Mouse (Mus musculus) heart, postnatal 0 days (tissue): ENCODE data around the gene Ubl3. TPM values are rescaled to one million over a fixed set of nuclear protein-coding genes. Genes with fewer than 3 reads are reported as not detected.

ENCODE experiments used
- ATAC-seq: fragments of 200-750 bp; cut with Nextera tagmentation; 2 replicates; pipeline ENCODE4 v1.8.0; 2017; ENCODE audit warnings: low read depth, moderate number of reproducible peaks, moderate library complexity; ENCODE audit not compliant: insufficient read depth
- DNase-seq: peaks from one replicate; pipeline ENCODE4 v3.0.0-alpha.2; 2016; ENCODE audit warnings: low spot score
- H3K27ac ChIP-seq: fragments of 300-500 bp; sonication (generic); 2 replicates; pipeline ENCODE4 v1.5.1; 2014; ENCODE audit warnings: low read depth, mild to moderate bottlenecking
- H3K27me3 ChIP-seq: fragments of 300-500 bp; sonication (generic); 2 replicates; pipeline ENCODE4 v1.6.1; 2014; ENCODE audit warnings: low read length, mixed read lengths; ENCODE audit not compliant: control insufficient read depth, insufficient read depth
- H3K36me3 ChIP-seq: fragments of 300-500 bp; sonication (generic); replicated peaks from 2 replicates; pipeline ENCODE4 v1.6.1; 2014; ENCODE audit warnings: low read length, mixed read lengths; ENCODE audit not compliant: control insufficient read depth, insufficient read depth
- H3K4me1 ChIP-seq: fragments of 300-500 bp; sonication (generic); 2 replicates; pipeline ENCODE4 v1.6.1; 2014; ENCODE audit warnings: antibody characterized with exemption; ENCODE audit not compliant: control insufficient read depth, insufficient read depth
- H3K4me2 ChIP-seq: fragments of 300-500 bp; sonication (generic); 2 replicates; pipeline ENCODE4 v1.6.1; 2014; ENCODE audit warnings: low read depth, mild to moderate bottlenecking, low read length, moderate library complexity
- H3K4me3 ChIP-seq: fragments of 300-500 bp; sonication (generic); 2 replicates; pipeline ENCODE4 v1.5.1; 2014; ENCODE audit warnings: low read depth, low read length
- H3K9ac ChIP-seq: fragments of 300-500 bp; sonication (generic); replicated peaks from 2 replicates; pipeline ENCODE4 v1.6.1; 2014; ENCODE audit warnings: low read depth, low read length, mixed read lengths
- H3K9me3 ChIP-seq: fragments of 300-500 bp; sonication (generic); replicated peaks from 2 replicates; pipeline ENCODE4 v1.6.1; 2016; ENCODE audit warnings: low read length; ENCODE audit not compliant: control insufficient read depth
- CTCF ChIP-seq: IDR thresholded peaks from 2 replicates; pipeline ENCODE4 v1.5.1; 2016; ENCODE audit warnings: antibody characterized with exemption, control low read depth, low read depth
- EP300 ChIP-seq: IDR thresholded peaks from 2 replicates; pipeline ENCODE4 v1.6.1; 2016; ENCODE audit warnings: antibody characterized with exemption, low read depth
- WGBS: fragments of 180-500 bp; shearing (Covaris S2); extraction: QIAGEN DNeasy Blood & Tissue Kit; methylation state at CpG from one replicate; pipeline ENCODE4 v1.1.7; 2014; 5-methylcytosine and 5-hydroxymethylcytosine counted together
- polyA plus RNA-seq: library from polyadenylated mRNA; unstranded; fragments of >200 nt; fragmentation: Nextera tagmentation; extraction: Ambion mirVana; gene quantifications from 2 replicates; pipeline ENCODE4 v1.2.1, GENCODE M21; 2015
- total RNA-seq: library from RNA; depleted of rRNA; stranded (reverse); fragments of >200 nt; gene quantifications from 2 replicates; pipeline ENCODE4 v1.2.3, GENCODE M21; 2014; ENCODE audit warnings: low replicate concordance

The Ubl3 gene
- total and polyA plus RNA-seq, 2 experiments from 2014 or later = 76.8 to 105 TPM

GRCm38 (mm10) chr5:148490391-148490790, 62.2 kb downstream of the Ubl3 start:
- Histone ChIP-seq H3K9ac (no peak overlapping the region), H3K27me3 (no peaks in the 10 kb centered on the region), H3K9me3 (no peaks in the 10 kb centered on the region), H3K4me2 (peak overlapping the region; percentile 42; the same call in 1 of the 2 replicates), H3K36me3 (no peaks in the 10 kb centered on the region), H3K27ac (peak overlapping the region; percentile 61; the same call in 1 of the 2 replicates), H3K4me1 (peaks cover 12% of the 10 kb centered on the region; the same call in 1 of the 2 replicates), H3K4me3 (no peak overlapping the region)
- DNase-seq (no peak), ATAC-seq (no peak)
- no peak for TF ChIP-seq CTCF
- 79% methylated on average over 3 of the region's 3 CpGs for WGBS

GRCm38 (mm10) chr5:148489724-148490193, 62.8 kb downstream of the Ubl3 start:
- Histone ChIP-seq H3K27ac (peak overlapping the region; percentile 61), H3K9ac (0 out of 2 replicates have a peak overlapping the region, but pooled peaks have one; percentile 16), H3K36me3 (no peaks in the 10 kb centered on the region), H3K27me3 (no peaks in the 10 kb centered on the region), H3K4me1 (peaks cover 12% of the 10 kb centered on the region; the same call in 1 of the 2 replicates), H3K9me3 (no peaks in the 10 kb centered on the region), H3K4me3 (peak overlapping the region; percentile 9; the same call in 1 of the 2 replicates), H3K4me2 (peak overlapping the region; percentile 42)
- TF ChIP-seq EP300 (no peak), CTCF (no peak)
- DNase-seq (peak; percentile 51), ATAC-seq (peak; percentile 63; the same call in 1 of the 2 replicates)
- WGBS = 21% methylated on average over 10 of the region's 10 CpGs

- Histone ChIP-seq H3K27me3 (no peaks in the 10 kb centered on the region), H3K36me3 (no peaks in the 10 kb centered on the region), H3K4me1 (peaks cover 12% of the 10 kb centered on the region; the same call in 1 of the 2 replicates), H3K4me2 (peak overlapping the region; percentile 42), H3K9ac (0 out of 2 replicates have a peak overlapping the region, but pooled peaks have one; percentile 16), H3K4me3 (peak overlapping the region; percentile 9), H3K9me3 (no peaks in the 10 kb centered on the region), H3K27ac (peak overlapping the region; percentile 61)
- 46% methylated on average over 13 of the region's 13 CpGs for WGBS
- TF ChIP-seq CTCF = no peak
- TF ChIP-seq EP300 = no peak
- ATAC-seq (peak; percentile 72), DNase-seq (peak; percentile 36)
These were observed 63.5 kb downstream of the Ubl3 start for GRCm38 (mm10) chr5:148488891-148489723.

- ATAC-seq = no peak
These were observed 66.4 kb downstream of the Ubl3 start for GRCm38 (mm10) chr5:148486202-148486601.

GRCm38 (mm10) chr5:148481745-148482144, 70.8 kb downstream of the Ubl3 start:
- H3K9ac ChIP-seq = no peak overlapping the region
- no peaks in the 10 kb centered on the region for H3K9me3 ChIP-seq
- no peak for ATAC-seq
- TF ChIP-seq CTCF (no peak), EP300 (no peak)
- WGBS = 74% methylated on average over 3 of the region's 3 CpGs
- no peak overlapping the region for H3K27ac ChIP-seq
- H3K27me3 ChIP-seq = no peaks in the 10 kb centered on the region
- H3K4me2 ChIP-seq = no peak overlapping the region
- H3K4me3 ChIP-seq = no peak overlapping the region
- H3K36me3 ChIP-seq = no peaks in the 10 kb centered on the region
- no peaks in the 10 kb centered on the region for H3K4me1 ChIP-seq
- DNase-seq = no peak

More at GRCm38 (mm10) chr5:148486202-148486601, 66.4 kb downstream of the Ubl3 start:
- no peak for TF ChIP-seq CTCF
- no peak for TF ChIP-seq EP300
- DNase-seq = no peak
- no peaks in the 10 kb centered on the region for H3K36me3 ChIP-seq
- H3K4me3 ChIP-seq = no peak overlapping the region
- H3K4me1 ChIP-seq = peaks cover 12% of the 10 kb centered on the region; the same call in 1 of the 2 replicates
- no peak overlapping the region for H3K4me2 ChIP-seq
- 59% methylated on average over 11 of the region's 11 CpGs for WGBS
- H3K9ac ChIP-seq = no peak overlapping the region
- H3K9me3 ChIP-seq = no peaks in the 10 kb centered on the region
- H3K27ac ChIP-seq = no peak overlapping the region
- H3K27me3 ChIP-seq = no peaks in the 10 kb centered on the region
